In genomic region chr1:24005070-24005804, GRCm38 (mm10) we compare ENCODE assay signal across 8 mouse cellular contexts. TPM values are rescaled to one million over a fixed set of nuclear protein-coding genes. Genes with fewer than 3 reads are reported as not detected.
DNase-seq lines count a peak whose midpoint lies in the region; ATAC-seq and TF ChIP-seq lines count a peak whose summit lies in the region.

Sdhaf4 (minus strand) TSS chr1:24005656.

- peak within 1 kb of the TSS; percentile 63 for H3K4me2 ChIP-seq in heart, embryonic 11.5 days
- H3K4me2 ChIP-seq in kidney, embryonic 16.5 days (replicated peaks; ENCODE audit: low read depth, low read length): peak within 1 kb of the TSS; percentile 71
- peak within 1 kb of the TSS; percentile 80 for H3K4me2 ChIP-seq in myocyte (ENCODE audit: low read depth)

- peak; percentile 96 for DNase-seq in brain, embryonic 14.5 days (ENCODE audit: low read depth)
- peak; percentile 80 for DNase-seq in liver, adult 2 months (ENCODE audit: extremely low read depth, low read depth, low spot score)
- DNase-seq in splenic B cell, adult 2 months (ENCODE audit: low read depth, low spot score): peak; percentile 89

- H3K9ac ChIP-seq in heart, embryonic 11.5 days (ENCODE audit: low read depth, low read length): peak within 1 kb of the TSS; percentile 78
- H3K9ac ChIP-seq in kidney, embryonic 16.5 days (replicated peaks; ENCODE audit: low read length): peak within 1 kb of the TSS; percentile 86
- peak within 1 kb of the TSS; percentile 93 for H3K9ac ChIP-seq in liver, adult 2 months (ENCODE audit: low read depth, low read length)

- peak within 1 kb of the TSS; percentile 53 for H3K4me3 ChIP-seq in C2C12 (ENCODE audit: insufficient read depth, poor library complexity, severe bottlenecking)
- peak within 1 kb of the TSS; percentile 95 for H3K4me3 ChIP-seq in erythroblast, embryonic 14.5 days (replicated peaks)
- peak within 1 kb of the TSS; percentile 55 for H3K4me3 ChIP-seq in heart, embryonic 11.5 days (ENCODE audit: low read depth, low read length)
- H3K4me3 ChIP-seq in kidney, embryonic 16.5 days (ENCODE audit: low read length): peak within 1 kb of the TSS; percentile 68
- peak within 1 kb of the TSS; percentile 94 for H3K4me3 ChIP-seq in liver, adult 2 months (ENCODE audit: insufficient read depth, low read depth, low read length)
- H3K4me3 ChIP-seq in myocyte: peak within 1 kb of the TSS; percentile 48

- peaks cover 16% of the 10 kb centered on the region for H3K4me1 ChIP-seq in erythroblast, embryonic 14.5 days (ENCODE audit: control insufficient read depth)
- H3K4me1 ChIP-seq in heart, embryonic 11.5 days (ENCODE audit: control insufficient read depth, insufficient read depth, low read length): no peaks in the 10 kb centered on the region
- H3K4me1 ChIP-seq in kidney, embryonic 16.5 days (ENCODE audit: insufficient read depth, low read length): no peaks in the 10 kb centered on the region
- no peaks in the 10 kb centered on the region; the same call in 1 of the 2 replicates for H3K4me1 ChIP-seq in liver, adult 2 months (ENCODE audit: control insufficient read depth, insufficient read depth, low read length)

- H3K27ac ChIP-seq in heart, embryonic 11.5 days (ENCODE audit: low read depth, low read length): peak within 1 kb of the TSS; percentile 91
- H3K27ac ChIP-seq in kidney, embryonic 16.5 days (ENCODE audit: low read length): peak within 1 kb of the TSS; percentile 78
- H3K27ac ChIP-seq in liver, adult 2 months (replicated peaks; ENCODE audit: insufficient read depth, low read depth, low read length): peak within 1 kb of the TSS; percentile 87

- H3K27me3 ChIP-seq in C2C12 (ENCODE audit: control insufficient read depth, insufficient read depth, insufficient read length) (no peaks in the 10 kb centered on the region), myocyte (ENCODE audit: control insufficient read depth, insufficient read depth, insufficient read length) (no peaks in the 10 kb centered on the region)
- H3K27me3 ChIP-seq in erythroblast, embryonic 14.5 days (ENCODE audit: control insufficient read depth): no peaks in the 10 kb centered on the region
- H3K27me3 ChIP-seq in heart, embryonic 11.5 days (ENCODE audit: control insufficient read depth, insufficient read depth, low read length): no peaks in the 10 kb centered on the region
- H3K27me3 ChIP-seq in kidney, embryonic 16.5 days (ENCODE audit: insufficient read depth, low read length): no peaks in the 10 kb centered on the region
- H3K27me3 ChIP-seq in liver, adult 2 months (ENCODE audit: control insufficient read depth, insufficient read depth, low read length): no peaks in the 10 kb centered on the region
- H3K27me3 ChIP-seq in splenic B cell, adult 2 months (ENCODE audit: control insufficient read depth, insufficient read depth, low read length, poor library complexity, severe bottlenecking): no peaks in the 10 kb centered on the region

- H3ac ChIP-seq in C2C12 (ENCODE audit: control insufficient read depth, insufficient read length, low read depth) (peak within 1 kb of the TSS; percentile 92), myocyte (ENCODE audit: control insufficient read depth, insufficient read length) (peak within 1 kb of the TSS; percentile 58)

- H3K9me3 ChIP-seq in erythroblast, embryonic 14.5 days (ENCODE audit: control insufficient read depth, low read length): no peaks in the 10 kb centered on the region
- no peaks in the 10 kb centered on the region for H3K9me3 ChIP-seq in heart, embryonic 11.5 days (replicated peaks; ENCODE audit: control insufficient read depth, low read length)
- no peaks in the 10 kb centered on the region for H3K9me3 ChIP-seq in kidney, embryonic 16.5 days (ENCODE audit: low read length)

- no peaks in the 10 kb centered on the region for H3K79me3 ChIP-seq in C2C12 (ENCODE audit: low read depth)

- H3K79me2 ChIP-seq in C2C12 (ENCODE audit: control insufficient read depth, insufficient read depth) (no peaks in the 10 kb centered on the region), myocyte (ENCODE audit: control insufficient read depth, insufficient read depth) (no peaks in the 10 kb centered on the region)
- no peaks in the 10 kb centered on the region for H3K79me2 ChIP-seq in liver, adult 2 months (ENCODE audit: control insufficient read depth, insufficient read depth, low read length)

- no peak for TF ChIP-seq CTCF in C2C12 (IDR thresholded peaks at IDR 0.05; ENCODE audit: control insufficient read depth, insufficient read depth, insufficient read length)
- TF ChIP-seq CTCF in brain, embryonic 14.5 days (IDR thresholded peaks at IDR 0.05; ENCODE audit: borderline replicate concordance, extremely low read depth, insufficient read depth, insufficient read length): no peak
- no peak for TF ChIP-seq CTCF in liver, adult 2 months (IDR thresholded peaks at IDR 0.05; ENCODE audit: low read depth, low read length)

- no peak for TF ChIP-seq POLR2A in brain, embryonic 14.5 days (IDR thresholded peaks at IDR 0.05; ENCODE audit: borderline replicate concordance, extremely low read depth, insufficient read depth, insufficient read length, poor library complexity, severe bottlenecking)
- peak; percentile 64; the same call in 1 of the 2 replicates for TF ChIP-seq POLR2A in liver, adult 2 months (IDR thresholded peaks at IDR 0.05; ENCODE audit: extremely low read depth, insufficient read depth, low read length)
- peak; percentile 72 for TF ChIP-seq POLR2A in myocyte (IDR thresholded peaks at IDR 0.05; ENCODE audit: insufficient read length, low read depth)

- ATAC-seq in heart, embryonic 11.5 days (replicated peaks; ENCODE audit: insufficient number of reproducible peaks, low FRiP score, low TSS enrichment): peak; percentile 95
- ATAC-seq in kidney, embryonic 16.5 days (ENCODE audit: low FRiP score, low TSS enrichment): peak; percentile 98

- no peaks in the 10 kb centered on the region for H3K36me3 ChIP-seq in C2C12 (ENCODE audit: control insufficient read depth, insufficient read depth)
- H3K36me3 ChIP-seq in erythroblast, embryonic 14.5 days (ENCODE audit: control insufficient read depth): peaks cover 22% of the 10 kb centered on the region
- peaks cover 5% of the 10 kb centered on the region; the same call in 1 of the 2 replicates for H3K36me3 ChIP-seq in heart, embryonic 11.5 days (ENCODE audit: control insufficient read depth, insufficient read depth, low read length)
- H3K36me3 ChIP-seq in kidney, embryonic 16.5 days (ENCODE audit: insufficient read depth, low read length): peaks cover 15% of the 10 kb centered on the region; the same call in 1 of the 2 replicates
- peaks cover 11% of the 10 kb centered on the region; the same call in 1 of the 2 replicates for H3K36me3 ChIP-seq in liver, adult 2 months (ENCODE audit: control insufficient read depth, insufficient read depth, low read length)
- H3K36me3 ChIP-seq in myocyte (ENCODE audit: control insufficient read depth, insufficient read depth): no peaks in the 10 kb centered on the region
- no peaks in the 10 kb centered on the region for H3K36me3 ChIP-seq in splenic B cell, adult 2 months (ENCODE audit: control insufficient read depth, insufficient read depth, low read length, poor library complexity, severe bottlenecking)

- WGBS in heart, embryonic 11.5 days (ENCODE audit: insufficient replicate concordance): under 1% methylated on average over 47 of the region's 47 CpGs
- under 1% methylated on average over 47 of the region's 47 CpGs for WGBS in kidney, embryonic 16.5 days
- WGBS in liver, adult 2 months: under 1% methylated on average over 47 of the region's 47 CpGs

TF ChIP-seq in C2C12, 6 proteins besides CTCF, POLR2A, EP300 and RAD21:
- TF ChIP-seq MAX (IDR thresholded peaks at IDR 0.05) (no peak), USF1 (IDR thresholded peaks at IDR 0.05; ENCODE audit: low read depth) (no peak), CEBPB (IDR thresholded peaks at IDR 0.05; ENCODE audit: low read depth) (no peak), FOSL1 (IDR thresholded peaks at IDR 0.05; ENCODE audit: insufficient read depth, low read length, poor library complexity, severe bottlenecking) (no peak), MYOD1 (IDR thresholded peaks at IDR 0.05; ENCODE audit: control insufficient read depth, insufficient read length, low read depth) (no peak), MYOG (IDR thresholded peaks at IDR 0.05; ENCODE audit: control insufficient read depth, extremely low read depth, insufficient read length) (no peak)
TF ChIP-seq in C2C12: peak in this region for 0.

TF ChIP-seq in myocyte, 11 proteins besides CTCF, POLR2A, EP300 and RAD21:
- no peak for TF ChIP-seq TCF3 (IDR thresholded peaks at IDR 0.05; ENCODE audit: insufficient read length, low read depth)
- no peak for TF ChIP-seq MYOG (IDR thresholded peaks at IDR 0.05; ENCODE audit: control insufficient read depth in 1 of 3, insufficient read depth in 1 of 3, insufficient read length in 2 of 3, low read depth in 2 of 3)
- peak; percentile 72 for TF ChIP-seq POLR2AphosphoS2 (IDR thresholded peaks at IDR 0.05; ENCODE audit: insufficient read length, low read depth)
- TF ChIP-seq MAX (IDR thresholded peaks at IDR 0.05; ENCODE audit: low read depth): no peak

RNA-seq across cellular contexts. Expression of gene Sdhaf4, which starts in this region (rescaled TPM):
- polyA plus RNA-seq in C2C12 (2012; fragmentation: generic; extraction: Trizol) (31.0 TPM), myocyte (2012; fragmentation: generic; extraction: Trizol) (40.5 TPM)
- 48.9 and 56.5 TPM in 2 replicates for polyA plus RNA-seq in brain, embryonic 14.5 days (2012; rRNA removed)
- not detected in 2 replicates for polyA plus RNA-seq in erythroblast, embryonic 14.5 days (2012)
- polyA plus RNA-seq in heart, embryonic 11.5 days (2014; fragmentation: Nextera tagmentation; extraction: Ambion mirVana): 73.7 and 83.5 TPM in 2 replicates
- 56.4 and 59.9 TPM in 2 replicates for polyA plus RNA-seq in kidney, embryonic 16.5 days (2015; fragmentation: Nextera tagmentation; extraction: Ambion mirVana)
- total RNA-seq in liver, adult 2 months (2014; rRNA removed): 47.4 and 53.3 TPM in 2 replicates
- 8.9 and 10.5 TPM in 2 replicates for polyA plus RNA-seq in liver, adult 2 months (2012; rRNA removed)

Comparison
In these comparisons a context has a peak if more than half of its experiments do, and no peak if none do; other contexts are left out.
1. Peak in every context shown above with its lines: DNase-seq, ATAC-seq, H3K4me3 ChIP-seq and H3K27ac ChIP-seq.